ENCODE assay signal across 10 mouse cellular contexts in the genomic region with DNA sequence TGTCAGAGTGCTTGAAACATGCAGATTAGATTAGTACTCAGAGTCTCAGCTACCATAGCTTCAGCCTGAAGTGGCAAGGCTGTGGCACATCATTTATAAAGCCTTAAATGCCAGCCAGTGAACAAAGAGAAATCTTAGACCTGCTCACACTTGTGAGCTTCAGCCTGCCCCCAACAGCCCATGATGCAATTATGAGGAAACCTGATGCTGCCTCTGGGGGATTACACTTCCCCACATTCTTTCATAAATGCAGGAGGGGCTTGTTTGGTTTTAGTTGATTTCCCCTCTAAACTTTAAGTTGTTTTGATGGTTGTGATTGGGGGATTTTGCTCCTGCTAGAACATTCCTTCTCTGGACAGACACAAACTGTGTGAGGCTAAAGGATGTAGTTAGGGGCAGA. TPM values are rescaled to one million over a fixed set of nuclear protein-coding genes. Genes with fewer than 3 reads are reported as not detected.
DNase-seq lines count a peak whose midpoint lies in the region; ATAC-seq lines count a peak whose summit lies in the region.
"Had no signal": no experiment of that assay in that cellular context is flagged by ENCODE, and none has a peak within 500 bp of the region (broad histone marks: within the 10 kb centered on the region; RNA-seq: fewer than 3 reads in every experiment).

No protein-coding gene starts in this region.

- H3K9me3 ChIP-seq in hindbrain, embryonic 15.5 days: no peaks in the 10 kb centered on the region

- no peak overlapping the region for H3K4me3 ChIP-seq in hindbrain, embryonic 15.5 days
- H3K4me3 ChIP-seq: erythroblast, embryonic 14.5 days had no signal

- H3K27me3 ChIP-seq in hindbrain, embryonic 15.5 days: no peaks in the 10 kb centered on the region

- peak; percentile 66 for DNase-seq in heart, adult 8-10 months (ENCODE audit: low spot score)
- DNase-seq in heart, adult 9 months (ENCODE audit: low spot score in 2 of 2): no peak
- peak; percentile 53 to 62 for DNase-seq in spleen, postnatal 36 days (ENCODE audit: low spot score in 2 of 2)
- no peak for DNase-seq in spleen, postnatal 10 days (ENCODE audit: low spot score in 2 of 2)
- no peak for DNase-seq in thymus, postnatal 4 days
- DNase-seq in frontal cortex, postnatal 36 days (ENCODE audit: low spot score in 2 of 2): no peak

- no peak for ATAC-seq in hindbrain, embryonic 15.5 days (ENCODE audit: low FRiP score, low read depth)
- no peak for ATAC-seq in activated CD4-positive, CD25-positive, alpha-beta regulatory T cell, adult 4 months

- peaks cover 41% of the 10 kb centered on the region for H3K4me1 ChIP-seq in hindbrain, embryonic 15.5 days (replicated peaks)

- no peak overlapping the region for H3K9ac ChIP-seq in hindbrain, embryonic 15.5 days
- H3K9ac ChIP-seq: liver, embryonic 14.5 days had no signal

- H3K36me3 ChIP-seq in hindbrain, embryonic 15.5 days: no peaks in the 10 kb centered on the region

- H3K4me2 ChIP-seq in hindbrain, embryonic 15.5 days: no peak overlapping the region

- H3K27ac ChIP-seq in hindbrain, embryonic 15.5 days (replicated peaks): 0 out of 2 replicates have a peak overlapping the region, but pooled peaks have one; percentile 9
- H3K27ac ChIP-seq: liver, embryonic 14.5 days had no signal

RNA-seq across cellular contexts. Expression of a gene that starts 4.7 kb away (rescaled TPM):
- total RNA-seq in heart, adult 8-10 months (2022): 100 to 1,000 TPM; 236 to 260 (median 252) TPM
- polyA plus RNA-seq in hindbrain, embryonic 15.5 days (2015; fragmentation: Nextera tagmentation; extraction: Ambion mirVana): 25.5 and 26.4 TPM in 2 replicates
- polyA plus RNA-seq in activated CD4-positive, CD25-positive, alpha-beta regulatory T cell, adult 4 months (2017; shearing (Covaris generic)): 10 to 100 TPM; 44.6 to 46.0 TPM

Comparison
In these comparisons a context has a peak if more than half of its experiments do, and no peak if none do; other contexts are left out.
1. DNase-seq: peak in heart, adult 8-10 months (single experiment) and spleen, postnatal 36 days (2 of 2); none in heart, adult 9 months (0 of 2), spleen, postnatal 10 days (0 of 2), thymus, postnatal 4 days (single experiment) and frontal cortex, postnatal 36 days (0 of 2).